Mouse (Mus musculus) limb, embryonic 12.5 days (tissue): Measurements from ENCODE around the gene Ccdc40. TPM values are rescaled to one million over a fixed set of nuclear protein-coding genes. Genes with fewer than 3 reads are reported as not detected.
"Not testable (repeated sequence)": the region's sequence is repeated elsewhere in the genome, so short reads cannot be mapped to it uniquely, and the experiment has no call there.

Experiments used
- ATAC-seq: fragments of 200-750 bp; cut with Nextera tagmentation; 2 replicates; pipeline ENCODE4 v1.8.0; 2017; ENCODE audit warnings: low read depth, moderate TSS enrichment; ENCODE audit not compliant: insufficient number of reproducible peaks, insufficient read depth, low FRiP score, low TSS enrichment
- H3K27ac ChIP-seq: fragments of 300-500 bp; sonication (generic); 2 replicates; pipeline ENCODE4 v1.5.1; 2016; ENCODE audit warnings: mild to moderate bottlenecking, moderate library complexity
- H3K27me3 ChIP-seq: fragments of 300-500 bp; sonication (generic); 2 replicates; pipeline ENCODE4 v1.6.1; 2016; ENCODE audit warnings: mild to moderate bottlenecking, moderate library complexity
- H3K36me3 ChIP-seq: fragments of 300-500 bp; sonication (generic); 2 replicates; pipeline ENCODE4 v1.6.1; 2016; ENCODE audit warnings: mild to moderate bottlenecking, moderate library complexity
- H3K4me1 ChIP-seq: fragments of 300-500 bp; sonication (generic); replicated peaks from 2 replicates; pipeline ENCODE4 v1.6.1; 2016
- H3K4me2 ChIP-seq: fragments of 300-500 bp; sonication (generic); 2 replicates; pipeline ENCODE4 v1.6.1; 2016; ENCODE audit warnings: mild to moderate bottlenecking, moderate library complexity
- H3K4me3 ChIP-seq: fragments of 300-500 bp; sonication (generic); replicated peaks from 2 replicates; pipeline ENCODE4 v1.5.1; 2016; ENCODE audit warnings: mild to moderate bottlenecking
- H3K9ac ChIP-seq: fragments of 300-500 bp; sonication (generic); replicated peaks from 2 replicates; pipeline ENCODE4 v1.6.1; 2016; ENCODE audit warnings: mild to moderate bottlenecking, moderate library complexity
- H3K9me3 ChIP-seq: fragments of 300-500 bp; sonication (generic); 2 replicates; pipeline ENCODE4 v1.6.1; 2016; ENCODE audit warnings: mild to moderate bottlenecking, moderate library complexity
- WGBS: fragments of 180-500 bp; shearing (Covaris S2); methylation state at CpG from one replicate; pipeline ENCODE4 v1.1.7; 2016; 5-methylcytosine and 5-hydroxymethylcytosine counted together
- polyA plus RNA-seq: library from polyadenylated mRNA; unstranded; fragments of >200 nt; fragmentation: Nextera tagmentation; extraction: Ambion mirVana; gene quantifications from 2 replicates; pipeline ENCODE4 v1.2.1, GENCODE M21; 2016

The Ccdc40 gene
- polyA plus RNA-seq, 1 experiment from 2014 or later, result 8.8 TPM

GRCm38 (mm10) chr11:119265811-119266210 lies 37.4 kb downstream of the Ccdc40 start:
- Histone ChIP-seq H3K9me3 (no peaks in the 10 kb centered on the region), H3K4me1 (peaks cover 15% of the 10 kb centered on the region), H3K9ac (no peak overlapping the region), H3K4me3 (no peak overlapping the region), H3K36me3 (no peaks in the 10 kb centered on the region; the same call in 1 of the 2 replicates), H3K4me2 (no peak overlapping the region), H3K27ac (no peak overlapping the region), H3K27me3 (no peaks in the 10 kb centered on the region)
- no peak for ATAC-seq
- WGBS, result 87% methylated on average over 7 of the region's 7 CpGs

GRCm38 (mm10) chr11:119267241-119267674 lies 38.9 kb downstream of the Ccdc40 start:
- ATAC-seq, result peak; percentile 32
- H3K9ac ChIP-seq, result no peak overlapping the region
- H3K27ac ChIP-seq, result no peak overlapping the region
- H3K9me3 ChIP-seq, result no peaks in the 10 kb centered on the region
- H3K4me2 ChIP-seq, result peak overlapping the region; percentile 93
- peaks cover 15% of the 10 kb centered on the region for H3K4me1 ChIP-seq
- peaks cover 8% of the 10 kb centered on the region; the same call in 1 of the 2 replicates for H3K36me3 ChIP-seq
- H3K4me3 ChIP-seq, result peak overlapping the region; percentile 66; the same call in 1 of the 2 replicates
- WGBS, result 67% methylated on average over 6 of the region's 6 CpGs
- no peaks in the 10 kb centered on the region for H3K27me3 ChIP-seq

- Histone ChIP-seq H3K36me3 (peaks cover 14% of the 10 kb centered on the region), H3K4me2 (peak within 1 kb of the TSS; percentile 93), H3K27ac (no peak within 1 kb of the TSS), H3K9ac (peak within 1 kb of the TSS; percentile 72), H3K4me1 (peaks cover 15% of the 10 kb centered on the region), H3K27me3 (no peaks in the 10 kb centered on the region), H3K9me3 (no peaks in the 10 kb centered on the region), H3K4me3 (peak within 1 kb of the TSS; percentile 66)
- peak; percentile 80 for ATAC-seq
- 5% methylated on average over 52 of the region's 52 CpGs for WGBS
These were observed 39.6 kb downstream of the Ccdc40 start, which contains the start of gene Gaa for GRCm38 (mm10) chr11:119267768-119268556. Gene Gaa, plus strand, starts transcription at chr11:119267887.

- H3K27ac ChIP-seq, result no peak overlapping the region
- H3K4me1 ChIP-seq, result peaks cover 15% of the 10 kb centered on the region
- 82% methylated on average over 16 of the region's 16 CpGs for WGBS
- no peaks in the 10 kb centered on the region for H3K27me3 ChIP-seq
- peak overlapping the region; percentile 66 for H3K4me3 ChIP-seq
- H3K36me3 ChIP-seq, result peaks cover 21% of the 10 kb centered on the region
- no peaks in the 10 kb centered on the region for H3K9me3 ChIP-seq
- no peak for ATAC-seq
- H3K4me2 ChIP-seq, result peak overlapping the region; percentile 93
- H3K9ac ChIP-seq, result peak overlapping the region; percentile 72; the same call in 1 of the 2 replicates
These were observed 40.3 kb downstream of the Ccdc40 start for GRCm38 (mm10) chr11:119268557-119269195.

GRCm38 (mm10) chr11:119272492-119272891 lies 44.1 kb downstream of the Ccdc40 start:
- H3K9ac ChIP-seq, H3K9me3 ChIP-seq, H3K4me3 ChIP-seq, ATAC-seq, H3K27me3 ChIP-seq, H3K27ac ChIP-seq, H3K4me2 ChIP-seq: not testable (repeated sequence)
- 69% methylated on average over 3 of the region's 3 CpGs for WGBS
- H3K36me3 ChIP-seq, result peaks cover 47% of the 10 kb centered on the region
- H3K4me1 ChIP-seq, result peaks cover 11% of the 10 kb centered on the region

GRCm38 (mm10) chr11:119273186-119273930 lies 45.0 kb downstream of the Ccdc40 start:
- no peak overlapping the region for H3K9ac ChIP-seq
- 84% methylated on average over 8 of the region's 8 CpGs for WGBS
- H3K27ac ChIP-seq, result no peak overlapping the region
- H3K4me2 ChIP-seq, result no peak overlapping the region
- H3K36me3 ChIP-seq, result peaks cover 55% of the 10 kb centered on the region
- H3K4me3 ChIP-seq, result no peak overlapping the region
- no peaks in the 10 kb centered on the region for H3K9me3 ChIP-seq
- no peak for ATAC-seq
- no peaks in the 10 kb centered on the region for H3K27me3 ChIP-seq
- H3K4me1 ChIP-seq, result peaks cover 6% of the 10 kb centered on the region

GRCm38 (mm10) chr11:119281030-119281429 lies 52.7 kb downstream of the Ccdc40 start:
- H3K9me3 ChIP-seq, result no peaks in the 10 kb centered on the region
- no peak overlapping the region for H3K4me3 ChIP-seq
- ATAC-seq, result no peak
- H3K36me3 ChIP-seq, result peaks cover 78% of the 10 kb centered on the region
- no peak overlapping the region for H3K27ac ChIP-seq
- WGBS, result 89% methylated on average over 15 of the region's 15 CpGs
- H3K9ac ChIP-seq, result no peak overlapping the region
- no peak overlapping the region for H3K4me2 ChIP-seq
- no peaks in the 10 kb centered on the region for H3K27me3 ChIP-seq
- H3K4me1 ChIP-seq, result no peaks in the 10 kb centered on the region

GRCm38 (mm10) chr11:119285791-119286527 lies 57.6 kb downstream of the Ccdc40 start:
- peak overlapping the region; percentile 45; the same call in 1 of the 2 replicates for H3K27ac ChIP-seq
- H3K27me3 ChIP-seq, result no peaks in the 10 kb centered on the region
- 54% methylated on average over 9 of the region's 9 CpGs for WGBS
- peak overlapping the region; percentile 27; the same call in 1 of the 2 replicates for H3K9ac ChIP-seq
- H3K4me1 ChIP-seq, result no peaks in the 10 kb centered on the region
- H3K36me3 ChIP-seq, result peaks cover 91% of the 10 kb centered on the region
- H3K9me3 ChIP-seq, result no peaks in the 10 kb centered on the region
- H3K4me3 ChIP-seq, result no peak overlapping the region
- no peak for ATAC-seq
- H3K4me2 ChIP-seq, result no peak overlapping the region

GRCm38 (mm10) chr11:119287207-119287992 lies 59.0 kb downstream of the Ccdc40 start:
- H3K4me3 ChIP-seq, result no peak overlapping the region
- no peak for ATAC-seq
- H3K4me1 ChIP-seq, result no peaks in the 10 kb centered on the region
- no peak overlapping the region for H3K9ac ChIP-seq
- 89% methylated on average over 20 of the region's 20 CpGs for WGBS
- H3K36me3 ChIP-seq, result peaks cover 95% of the 10 kb centered on the region
- H3K27me3 ChIP-seq, result no peaks in the 10 kb centered on the region
- no peak overlapping the region for H3K4me2 ChIP-seq
- no peaks in the 10 kb centered on the region for H3K9me3 ChIP-seq
- H3K27ac ChIP-seq, result no peak overlapping the region

GRCm38 (mm10) chr11:119292861-119293260 lies 64.5 kb downstream of the Ccdc40 start:
- H3K9ac ChIP-seq, H3K9me3 ChIP-seq, H3K27ac ChIP-seq, H3K4me2 ChIP-seq, ATAC-seq, H3K4me1 ChIP-seq, H3K4me3 ChIP-seq, H3K27me3 ChIP-seq: not testable (repeated sequence)
- H3K36me3 ChIP-seq, result peaks cover 98% of the 10 kb centered on the region
- 90% methylated on average over 8 of the region's 8 CpGs for WGBS
